Mouse (Mus musculus) layer of hippocampus, adult 8-10 months (tissue): ENCODE measurements around the gene Ctnna3. TPM values are rescaled to one million over a fixed set of nuclear protein-coding genes. Genes with fewer than 3 reads are reported as not detected.

Experiments
- DNase-seq, 2 experiments: peaks; one replicate each; pipeline ENCODE4 v3.0.0; 2022; ENCODE audit warnings: low spot score in 2 of 2
- total RNA-seq, 4 experiments: library from RNA; stranded (reverse); gene quantifications; 2 replicates each; pipeline ENCODE4 v1.2.4; 2022

Gene Ctnna3
- total RNA-seq, 4 experiments from 2014 or later = 2.3 to 3.2 (median 3.1) TPM

DNA sequence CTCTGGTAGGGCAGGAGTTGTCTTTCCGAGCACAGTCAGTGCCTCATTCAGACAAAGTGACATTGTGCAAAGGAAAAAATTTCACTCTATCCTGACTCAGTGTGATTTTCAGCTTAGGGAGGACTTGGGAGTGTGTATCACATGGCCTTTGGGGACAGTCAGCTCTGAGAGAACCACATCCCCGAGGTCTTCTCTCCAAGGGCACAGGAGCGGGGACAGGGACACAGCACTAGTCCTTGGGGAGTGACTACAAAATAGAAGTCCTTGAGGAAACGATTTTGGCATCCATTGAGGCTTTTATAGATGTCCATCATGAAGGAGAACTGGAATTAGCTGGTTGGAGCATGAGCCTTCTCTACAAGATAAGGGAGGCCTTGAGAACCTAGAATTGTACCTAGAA lies 259.8 kb downstream of the Ctnna3 start:
- DNase-seq = no peak

DNA sequence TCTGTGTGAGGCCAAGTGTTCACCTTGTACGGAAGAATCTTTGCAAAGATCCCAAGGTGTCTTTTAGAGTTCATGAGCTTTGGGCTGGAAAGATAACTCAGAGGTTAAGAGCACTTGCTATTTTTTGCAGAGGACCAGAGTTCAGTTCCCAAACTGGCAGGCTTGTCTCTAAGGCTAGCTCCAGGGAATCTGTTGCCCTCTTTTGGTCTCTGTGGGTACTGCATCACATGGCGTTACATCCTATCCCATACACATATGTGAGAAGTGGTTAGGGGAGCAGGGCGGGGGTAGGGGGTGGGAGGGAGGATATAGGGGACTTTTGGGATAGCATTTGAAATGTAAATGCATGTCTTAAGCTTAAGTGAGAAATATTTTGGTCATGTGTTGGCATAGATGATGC lies 262.1 kb downstream of the Ctnna3 start:
- no peak for DNase-seq

DNA sequence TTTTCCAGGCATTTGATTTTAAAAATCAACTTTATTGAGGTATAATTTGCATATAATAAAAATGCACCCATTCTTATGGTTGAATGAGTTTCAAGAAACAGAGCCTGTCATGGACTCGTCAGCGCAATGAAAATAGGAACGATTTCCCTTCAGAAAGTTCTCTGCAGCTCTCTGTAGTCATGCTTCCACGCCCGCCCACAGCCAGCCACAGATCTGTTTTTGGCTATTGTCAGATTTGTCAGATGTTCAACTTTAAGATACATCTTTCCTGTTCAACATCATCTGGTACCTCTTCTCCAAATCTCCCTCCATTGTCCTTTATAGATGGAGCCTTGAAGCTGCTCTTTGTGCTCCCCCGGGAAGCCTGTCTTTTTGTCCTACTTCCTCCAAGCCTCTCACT lies 280.3 kb downstream of the Ctnna3 start:
- peak in 1 of 2 experiments; percentile 20 for DNase-seq

DNA sequence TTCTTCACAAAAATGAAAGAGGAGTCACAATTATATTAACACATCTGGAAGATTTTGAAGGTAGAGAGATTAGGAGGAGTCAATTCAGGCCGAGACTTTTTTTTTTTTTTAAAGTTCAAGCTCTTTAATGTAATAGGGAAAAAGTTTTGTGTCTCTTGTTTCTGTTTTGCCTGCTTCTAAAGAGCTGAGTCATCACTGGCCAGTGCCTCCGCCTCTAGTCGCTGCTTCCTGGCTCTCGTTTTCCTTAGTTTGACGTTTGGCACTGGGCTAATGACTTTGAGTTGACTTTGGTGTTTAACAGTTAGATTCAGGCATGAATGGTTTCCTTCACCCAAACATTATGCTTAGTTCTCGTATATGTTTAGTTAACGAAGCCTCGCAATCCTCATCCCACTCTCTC lies 282.6 kb downstream of the Ctnna3 start:
- DNase-seq = no peak

DNA sequence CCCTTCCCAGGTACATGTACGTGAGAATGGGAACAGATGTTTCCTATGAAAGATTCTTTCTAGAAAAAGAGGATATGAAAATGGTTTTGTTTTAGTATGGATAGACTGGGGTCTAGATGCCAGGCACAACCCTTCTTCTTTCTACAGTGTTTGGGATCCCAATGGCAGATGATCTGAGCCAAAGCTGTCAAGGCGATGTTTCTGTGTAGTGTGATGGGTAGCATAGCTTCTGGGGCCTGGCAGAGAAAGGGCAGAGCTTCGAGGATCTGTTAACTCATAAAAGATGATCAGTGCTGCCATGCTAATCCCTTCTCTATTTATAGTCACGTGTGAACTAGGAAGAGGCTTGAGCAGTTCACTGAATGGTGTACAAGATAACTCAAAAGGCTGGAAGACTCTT lies 284.3 kb downstream of the Ctnna3 start:
- no peak for DNase-seq

DNA sequence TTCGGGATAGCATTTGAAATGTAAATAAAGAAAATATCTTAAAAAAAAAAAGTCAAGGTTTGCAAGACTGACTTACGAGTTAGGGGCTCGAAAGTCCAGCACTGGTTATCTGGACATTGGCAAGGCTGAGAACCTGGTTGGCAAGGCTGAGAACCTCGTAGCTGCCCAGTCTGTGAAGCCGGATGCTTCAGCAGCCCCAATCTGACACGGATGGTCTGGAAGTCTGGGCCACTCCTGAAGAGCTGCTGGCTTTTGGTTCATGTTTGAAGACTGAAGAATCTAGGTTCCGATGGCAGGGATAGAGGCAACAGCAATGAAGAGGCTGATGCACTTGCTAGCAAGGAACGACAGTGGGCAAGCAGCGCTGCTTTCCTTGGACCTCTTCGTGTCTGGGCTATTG lies 339.0 kb downstream of the Ctnna3 start:
- no peak for DNase-seq

DNA sequence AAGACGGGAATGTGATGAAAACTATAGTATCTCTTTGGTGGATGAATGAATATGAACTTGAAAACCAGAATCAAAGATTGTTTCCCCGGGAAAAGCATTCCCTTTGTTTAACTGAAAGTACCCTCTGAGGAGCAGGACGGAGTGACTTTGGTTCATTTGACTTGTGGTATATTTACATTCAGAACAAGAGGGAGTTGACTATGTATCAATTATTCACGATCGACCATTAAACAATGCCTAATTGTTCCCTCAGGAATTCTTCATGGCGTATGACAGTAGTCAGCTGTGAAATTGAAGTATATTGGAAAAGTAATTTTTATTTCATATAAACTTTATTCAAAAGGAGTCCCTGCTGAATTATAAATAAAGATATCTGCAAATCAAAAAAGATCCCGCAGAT lies 341.8 kb downstream of the Ctnna3 start:
- no peak for DNase-seq

DNA sequence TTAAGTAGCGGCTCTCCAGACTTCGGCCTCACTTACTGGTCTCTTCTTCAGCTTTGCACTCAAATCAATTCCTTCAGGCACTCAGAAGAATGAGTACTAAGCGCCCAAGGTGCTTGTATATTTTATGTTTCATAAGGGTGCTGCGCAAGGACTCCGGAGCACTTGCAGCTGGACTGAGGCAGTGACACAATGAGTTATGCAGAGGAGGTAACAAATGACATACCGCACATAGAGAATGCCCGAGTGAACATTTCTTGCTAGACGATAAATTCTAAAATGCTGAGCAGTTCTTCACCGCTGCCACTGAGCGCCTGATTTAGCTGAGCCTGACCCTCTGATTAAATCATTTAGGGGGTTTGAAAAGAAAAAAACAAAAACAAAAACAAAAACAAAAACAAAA lies 342.2 kb downstream of the Ctnna3 start:
- no peak for DNase-seq

DNA sequence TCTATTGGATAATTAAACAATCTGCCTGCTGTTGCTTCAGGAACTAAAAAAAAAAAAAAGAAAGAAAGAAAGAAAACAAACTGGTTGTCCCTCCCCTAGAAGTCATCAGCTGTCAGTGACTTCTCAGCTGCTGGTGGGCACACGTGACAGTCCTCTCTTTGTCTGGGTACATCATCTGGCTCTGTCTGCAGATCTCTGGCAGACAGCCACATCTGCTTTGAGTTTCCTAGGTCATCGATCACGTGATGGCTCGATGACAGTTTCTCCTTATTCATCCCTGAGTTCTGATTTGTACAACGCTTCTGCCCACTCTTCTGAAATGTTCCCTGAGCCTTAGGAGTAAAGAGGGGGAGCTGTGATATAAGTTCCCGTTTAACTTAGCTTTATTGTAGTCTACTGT lies 352.1 kb downstream of the Ctnna3 start:
- DNase-seq = no peak

DNA sequence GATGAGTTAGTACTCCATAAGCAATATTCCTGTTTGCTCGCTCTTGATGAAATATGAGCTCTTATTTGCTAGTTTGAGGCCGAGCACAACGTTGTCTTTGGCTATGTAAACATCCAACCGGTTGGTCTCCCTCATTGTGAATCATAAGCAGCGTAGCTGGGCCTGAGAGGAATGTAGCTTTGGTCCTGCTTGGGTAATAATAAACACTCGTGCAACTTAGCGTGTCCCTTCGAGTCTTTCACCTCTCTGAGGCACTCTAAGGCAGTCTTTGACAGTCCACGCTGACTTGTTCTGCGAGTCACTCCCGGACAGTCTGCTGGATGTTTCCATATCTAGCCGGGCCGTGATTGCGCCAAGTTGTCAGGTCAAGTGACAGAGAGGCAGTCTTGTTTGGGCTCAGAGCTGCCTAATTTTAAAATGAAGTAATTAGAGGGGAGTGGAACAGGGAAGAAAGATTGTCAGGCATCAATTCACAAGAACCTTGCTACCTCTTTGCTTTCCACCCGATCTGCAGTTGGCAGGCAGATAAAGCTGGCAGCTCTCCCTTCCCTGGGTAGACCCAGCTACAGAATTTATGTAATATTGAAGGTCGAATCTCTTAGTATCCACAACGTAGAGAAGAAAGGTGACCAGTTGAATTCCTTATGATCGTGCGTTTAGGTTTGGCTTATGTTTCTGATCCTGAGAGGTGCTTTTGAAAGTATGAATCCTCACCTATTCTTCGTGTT lies 355.1 kb downstream of the Ctnna3 start:
- no peak for DNase-seq

DNA sequence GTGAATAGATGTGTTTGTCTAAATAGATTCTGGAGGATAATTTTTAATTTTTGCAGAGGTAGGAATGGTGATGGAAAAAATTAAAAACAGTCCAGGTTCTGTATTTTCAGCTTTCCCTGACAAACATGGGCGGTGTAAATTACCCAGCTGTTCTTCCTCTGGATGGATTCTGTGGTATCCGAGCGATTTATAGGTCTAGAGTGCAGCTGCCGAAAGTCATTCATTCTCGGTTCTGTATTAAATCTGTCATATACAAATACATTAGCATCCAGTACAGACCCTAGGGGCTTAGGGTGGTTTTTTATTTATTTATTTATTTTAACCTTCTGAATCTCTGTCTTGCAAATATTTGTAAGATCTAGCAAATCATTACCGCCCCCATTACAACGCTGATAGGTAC lies 356.5 kb downstream of the Ctnna3 start:
- no peak for DNase-seq

DNA sequence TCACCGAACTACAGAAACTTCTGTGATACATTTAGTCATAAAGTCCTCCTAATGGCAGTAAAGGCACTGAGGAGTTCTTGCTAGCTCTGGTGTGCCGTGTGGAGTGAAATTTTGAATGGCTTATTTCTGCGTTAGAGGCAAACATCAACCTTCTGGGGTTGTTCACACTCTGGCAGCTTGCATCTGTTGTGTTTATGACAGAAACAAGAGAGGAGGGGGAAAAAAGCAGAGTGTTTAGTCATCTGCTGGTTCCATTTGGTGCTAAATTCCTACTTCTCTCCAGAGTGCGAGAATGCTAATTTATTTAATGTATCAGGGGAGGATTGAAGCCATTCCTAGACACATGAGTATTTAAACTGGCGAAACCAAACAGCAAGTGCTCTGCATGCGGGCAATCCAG lies 374.0 kb downstream of the Ctnna3 start:
- DNase-seq = peak; percentile 66 to 69

DNA sequence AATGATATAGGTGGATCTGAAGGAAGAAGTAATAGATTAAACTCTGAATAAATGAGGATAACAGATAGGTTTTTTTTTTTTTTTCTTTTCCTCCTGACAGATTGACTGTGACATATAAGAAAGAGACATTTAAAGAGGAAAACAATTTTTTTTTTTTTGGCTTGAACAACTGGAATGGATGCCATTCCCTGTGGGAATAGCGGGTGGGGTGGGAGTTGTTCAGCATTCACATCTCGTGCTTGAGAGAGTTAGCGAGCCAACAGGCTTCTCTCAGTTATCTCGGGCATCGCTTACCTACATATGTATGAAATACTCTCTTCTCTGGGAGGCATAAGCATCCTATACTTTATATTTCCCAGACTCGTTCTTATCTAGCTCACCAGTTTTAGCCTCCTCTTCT lies 375.7 kb downstream of the Ctnna3 start:
- DNase-seq = no peak

DNA sequence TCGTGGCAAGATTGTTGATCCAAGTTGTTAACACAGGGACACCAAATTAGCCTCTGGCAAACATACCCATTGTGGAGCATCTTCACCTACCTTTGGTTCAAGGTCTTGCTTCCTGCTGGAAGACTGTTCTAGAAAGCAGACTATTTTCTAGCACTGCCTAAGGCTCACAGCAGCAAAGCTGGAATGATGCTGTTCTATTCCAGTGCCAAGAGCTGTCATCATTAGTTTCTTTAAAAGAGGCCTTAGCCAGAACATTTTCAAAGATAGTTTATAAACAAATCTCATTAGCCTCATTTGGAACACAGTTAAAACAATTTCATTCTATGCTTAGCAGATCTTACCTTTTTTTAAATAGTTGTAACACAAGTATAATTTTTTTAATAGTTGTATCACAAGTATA lies 376.4 kb downstream of the Ctnna3 start:
- no peak for DNase-seq

DNA sequence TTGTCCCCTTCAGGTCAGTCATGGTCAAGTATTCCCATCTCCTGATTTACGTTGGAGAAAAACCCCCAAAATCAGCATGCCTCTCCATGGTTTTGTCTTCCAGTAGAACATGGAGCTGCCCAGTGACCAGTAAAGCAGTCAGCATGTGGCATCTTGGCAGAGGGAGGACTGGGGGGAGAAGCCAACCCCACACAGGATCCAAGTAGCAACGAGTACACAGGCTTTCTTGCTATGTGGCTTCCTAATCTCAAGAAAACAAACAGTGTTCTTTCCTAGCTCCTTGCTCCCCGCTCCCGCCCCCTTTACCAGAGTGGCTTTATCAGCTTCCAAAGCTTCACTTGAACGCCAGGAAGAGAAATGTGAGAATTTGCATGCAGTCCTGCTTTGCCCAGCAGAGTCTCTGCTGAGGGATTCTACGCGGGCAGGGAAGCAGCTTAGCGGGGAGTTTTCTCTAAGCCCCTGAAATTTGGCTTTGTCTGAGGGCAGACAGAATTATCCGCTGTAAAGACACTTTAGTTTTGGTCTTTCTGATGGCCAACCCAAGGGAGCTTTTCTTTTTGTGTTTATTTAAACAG lies 380.2 kb downstream of the Ctnna3 start:
- no peak for DNase-seq

DNA sequence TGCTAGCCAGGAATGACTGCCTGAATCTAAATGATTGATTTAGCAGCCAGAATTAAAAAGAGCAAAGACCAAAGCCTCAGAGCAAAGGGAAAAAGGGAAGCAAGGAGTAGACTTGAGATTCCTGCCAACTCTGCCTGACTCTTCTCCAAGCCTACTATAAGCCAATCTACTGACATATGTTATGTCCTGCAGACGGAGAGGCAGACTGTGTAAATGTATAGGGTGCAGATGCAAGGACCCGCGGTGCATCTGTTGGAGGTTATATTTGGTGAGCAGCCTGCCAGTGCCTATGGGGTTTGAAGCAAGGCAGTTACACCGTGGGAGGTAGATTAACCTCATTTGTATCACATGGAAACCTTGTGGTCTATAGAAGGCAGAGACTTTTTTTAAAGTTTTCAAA lies 409.1 kb downstream of the Ctnna3 start:
- peak; percentile 8 for DNase-seq

DNA sequence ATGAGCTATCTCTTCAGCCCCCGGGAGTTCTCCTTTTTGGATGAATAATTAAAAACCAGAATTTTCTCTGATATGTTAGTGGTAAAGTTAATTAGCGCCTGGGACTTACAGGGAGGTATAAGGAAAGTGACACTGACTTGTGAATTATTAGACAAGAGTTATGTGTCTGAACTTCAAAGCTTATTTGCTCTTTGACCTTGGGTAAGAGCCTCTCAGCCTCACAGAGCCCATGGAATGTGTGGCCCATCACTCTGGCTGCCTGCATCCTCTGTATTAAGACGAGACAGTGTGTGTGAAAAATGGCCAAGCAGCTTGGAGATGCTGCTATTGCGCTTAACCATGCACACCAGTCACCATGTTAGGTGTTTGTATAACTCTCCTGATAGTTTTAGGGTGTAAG lies 422.0 kb downstream of the Ctnna3 start:
- DNase-seq = no peak

DNA sequence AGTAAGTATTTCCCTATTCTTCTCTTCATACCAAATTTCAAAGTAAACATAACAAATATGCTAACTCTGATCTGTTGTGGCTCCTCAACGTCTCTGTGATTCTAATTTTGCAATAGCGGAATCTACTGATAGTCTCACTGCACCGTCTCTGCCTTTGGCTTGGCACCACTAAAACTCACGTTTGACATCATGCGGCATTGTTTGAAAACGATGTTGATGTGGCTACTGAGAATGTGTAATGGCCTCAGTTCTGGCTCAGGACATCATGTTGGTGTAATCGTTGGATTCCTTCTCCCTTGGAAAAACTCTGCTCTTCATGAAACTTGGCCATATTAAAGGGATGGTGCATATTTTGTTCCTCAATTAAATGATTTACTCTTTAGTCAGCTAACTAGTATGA lies 439.2 kb downstream of the Ctnna3 start:
- no peak for DNase-seq

DNA sequence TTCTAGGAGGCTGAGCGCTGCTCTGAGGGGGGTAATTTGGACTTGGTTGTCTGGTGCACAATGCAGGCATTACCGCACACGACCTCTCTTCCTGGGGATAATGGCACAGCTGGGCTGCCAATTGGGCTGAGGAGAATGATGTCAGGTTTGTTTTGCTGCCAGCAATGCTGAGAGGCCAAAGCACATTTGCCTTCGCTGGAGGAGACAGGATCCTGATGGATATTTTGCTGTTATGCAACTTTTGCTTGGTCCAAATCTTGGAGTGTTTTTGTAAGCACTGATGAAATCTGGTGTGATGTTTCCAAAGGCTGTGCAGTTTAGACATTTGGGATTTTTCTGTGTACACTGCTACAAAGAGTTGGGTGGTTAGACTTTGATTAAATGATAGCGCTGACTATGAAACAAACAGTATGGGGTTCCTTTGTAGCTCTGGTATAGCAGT lies 450.6 kb downstream of the Ctnna3 start:
- peak; percentile 24 to 42 for DNase-seq

DNA sequence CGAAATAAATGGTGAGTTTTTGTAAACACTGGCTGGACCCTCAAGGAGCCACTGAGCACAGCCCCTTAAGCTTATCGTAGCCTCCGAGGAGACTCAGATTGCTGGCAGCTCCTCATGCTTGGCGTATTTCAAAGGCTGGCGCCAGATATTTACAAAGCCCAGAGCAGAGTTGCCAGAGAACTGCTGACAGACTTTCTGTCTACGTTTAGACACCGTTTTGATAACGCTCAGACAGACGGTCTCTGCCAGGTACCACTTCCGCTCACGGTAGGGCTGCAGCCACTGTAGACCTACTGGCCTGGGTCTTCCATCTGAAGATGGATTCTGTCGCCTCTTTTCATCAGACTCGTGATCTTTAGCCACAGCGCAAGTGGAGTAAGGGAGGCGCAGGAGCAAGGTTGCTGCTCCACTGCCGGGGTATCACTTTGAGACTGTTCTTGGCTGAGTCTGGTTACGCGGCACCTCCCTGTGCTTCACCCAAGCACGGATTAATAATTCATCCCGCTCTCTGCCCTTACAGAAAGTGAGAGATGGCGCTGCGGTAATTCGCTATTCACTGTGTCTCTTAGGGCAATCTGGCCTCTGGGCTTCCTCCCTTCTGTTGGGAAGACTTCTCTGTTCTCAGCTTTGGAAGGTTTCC lies 456.7 kb downstream of the Ctnna3 start:
- DNase-seq = peak in 1 of 2 experiments; percentile 9

DNA sequence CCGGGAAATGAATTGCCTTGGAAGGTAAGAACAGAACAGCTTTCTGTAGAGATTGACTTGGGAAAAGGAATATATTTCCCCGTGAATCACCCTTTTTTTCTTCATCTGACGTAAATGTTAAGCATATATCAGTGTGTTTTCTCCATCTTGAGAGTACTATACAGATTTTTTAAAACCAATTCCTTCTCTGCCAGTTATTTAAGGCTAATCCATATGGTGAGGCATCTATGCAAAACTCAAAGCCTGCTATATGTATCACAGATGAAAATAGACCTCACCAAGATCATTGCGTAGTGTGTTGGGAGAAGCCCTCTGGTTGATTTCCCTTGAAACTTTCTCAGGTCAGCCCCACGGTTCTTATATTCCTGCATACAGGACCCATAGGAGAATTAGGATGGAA lies 464.7 kb downstream of the Ctnna3 start:
- no peak for DNase-seq

DNA sequence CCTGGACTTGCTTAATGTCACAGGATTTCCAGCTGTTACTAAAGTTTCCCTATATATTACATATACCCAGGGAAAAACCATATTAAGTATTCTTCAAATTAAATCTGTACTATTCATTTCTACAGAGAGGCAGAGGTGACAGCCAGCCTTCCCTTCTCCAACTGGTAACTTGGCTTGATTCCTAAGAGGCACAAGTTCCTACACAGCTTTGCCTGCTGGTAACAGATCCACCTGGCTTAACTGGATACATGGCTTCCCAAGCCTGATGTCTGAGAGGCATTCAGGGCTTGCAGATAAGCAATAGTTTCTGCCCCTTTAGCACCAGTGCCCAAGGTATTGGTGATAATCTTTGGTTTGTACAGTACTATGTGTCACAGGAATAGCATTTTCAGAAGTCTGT lies 470.0 kb downstream of the Ctnna3 start:
- no peak for DNase-seq

DNA sequence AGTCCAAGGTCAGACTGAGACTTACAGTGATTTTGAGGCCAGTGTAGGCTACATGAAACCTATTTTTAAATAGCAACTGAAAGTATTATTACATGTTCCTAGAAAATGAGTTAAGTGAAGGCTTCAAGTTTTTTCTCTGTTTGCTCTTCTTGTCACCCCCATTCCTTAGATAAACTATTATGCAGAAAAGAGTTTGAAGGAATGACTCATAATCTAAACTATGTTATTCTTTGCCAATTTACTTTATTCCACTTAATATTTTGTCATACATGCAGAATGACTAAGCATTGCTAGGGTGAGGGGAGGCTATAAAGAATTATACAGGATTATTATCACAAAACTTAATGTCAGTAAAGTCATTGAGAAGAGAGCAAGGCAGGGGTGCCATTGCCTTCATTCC lies 479.0 kb downstream of the Ctnna3 start:
- no peak for DNase-seq
